Mouse (Mus musculus) urinary bladder, postnatal 36 days (tissue): Measurements from ENCODE around the gene Alkbh6.

ENCODE experiments used
- DNase-seq, 2 experiments: peaks; one replicate each; pipeline ENCODE4 v3.0.0; 2022; ENCODE audit warnings: low spot score in 2 of 2, mixed read lengths in 1 of 2

The Alkbh6 gene

GRCm38 (mm10) chr7:30295103-30295502 lies 13.4 kb upstream of the Alkbh6 start:
- DNase-seq, result peak in 1 of 2 experiments; percentile 51

DNA sequence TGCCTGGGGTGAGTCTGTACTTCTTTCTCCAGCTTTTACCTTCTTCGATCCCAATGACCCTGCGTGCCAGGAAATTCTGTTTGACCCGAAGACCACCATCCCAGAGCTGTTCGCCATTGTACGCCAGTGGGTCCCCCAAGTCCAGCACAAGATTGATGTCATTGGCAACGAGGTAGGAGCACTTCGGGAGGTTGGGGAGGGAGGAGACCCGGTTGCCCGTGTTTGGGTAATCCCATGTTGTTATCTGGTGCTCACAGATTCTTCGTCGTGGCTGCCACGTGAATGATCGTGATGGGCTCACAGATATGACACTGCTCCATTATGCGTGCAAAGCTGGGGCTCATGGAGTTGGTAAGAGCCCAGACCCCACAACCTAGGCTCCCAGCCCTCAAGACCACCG lies 11.7 kb upstream of the Alkbh6 start:
- DNase-seq, result no peak

- no peak for DNase-seq
Observed at GRCm38 (mm10) chr7:30297266-30297665, 11.3 kb upstream of the Alkbh6 start.

DNA sequence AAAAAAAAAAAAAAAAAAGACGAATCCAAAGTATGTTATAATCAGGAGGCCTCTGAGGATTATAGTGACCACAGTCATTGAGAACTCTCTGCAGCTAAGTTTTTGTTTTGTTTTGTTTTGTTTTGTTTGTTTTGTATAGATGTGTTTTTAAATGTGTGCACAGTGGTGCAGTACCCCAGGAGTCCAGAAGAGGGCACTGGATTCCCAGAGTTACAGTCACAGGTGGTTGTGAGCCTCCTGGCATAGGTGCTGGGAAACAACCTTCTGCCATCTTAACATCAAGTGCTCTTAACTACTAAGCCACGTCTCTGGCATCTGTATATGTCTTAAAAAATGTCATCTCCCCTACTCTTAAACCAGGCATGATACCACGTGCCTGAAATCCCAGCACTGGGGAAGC lies 7.6 kb upstream of the Alkbh6 start:
- DNase-seq, result no peak

- DNase-seq, result no peak
Observed at GRCm38 (mm10) chr7:30306083-30306779, 2.3 kb upstream of the Alkbh6 start.

DNA sequence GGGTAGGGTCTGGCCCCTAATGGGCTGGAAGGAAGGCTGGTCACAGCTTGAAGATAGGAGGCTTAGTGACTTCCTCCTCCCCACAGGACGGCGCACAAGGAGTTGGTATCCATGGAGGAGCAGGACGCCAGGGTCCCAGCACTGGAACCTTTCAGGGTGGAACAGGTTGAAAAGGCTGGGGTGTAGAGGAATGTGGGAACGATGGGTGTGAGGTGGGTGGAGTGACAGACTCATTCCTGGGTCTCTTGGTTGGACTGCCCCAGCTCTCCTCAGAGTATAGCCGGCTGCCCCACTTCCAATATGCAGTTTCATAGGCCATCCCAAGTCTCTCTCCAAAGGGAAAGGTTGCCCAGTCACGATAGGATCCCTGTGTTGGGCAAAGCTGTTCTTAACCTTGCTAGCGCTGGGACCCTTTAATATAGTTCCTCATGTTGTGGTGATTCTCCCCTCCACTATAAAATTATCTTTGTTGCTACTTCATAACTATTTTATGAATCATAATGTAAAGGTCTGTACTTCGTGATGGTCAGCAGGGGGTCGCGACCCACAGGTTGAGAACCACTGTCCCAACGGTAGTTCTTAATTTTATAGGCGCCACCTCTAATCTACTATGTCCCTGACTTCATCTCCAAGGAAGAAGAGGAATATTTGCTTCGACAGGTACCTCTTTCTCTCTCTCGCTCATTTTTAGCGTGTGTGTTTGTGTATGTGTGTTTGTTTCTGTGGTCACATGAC lies 1.0 kb downstream of the Alkbh6 start:
- DNase-seq, result no peak

- DNase-seq, result no peak
Observed at GRCm38 (mm10) chr7:30310136-30310535, 1.6 kb downstream of the Alkbh6 start.

GRCm38 (mm10) chr7:30313666-30314320 lies 5.3 kb downstream of the Alkbh6 start:
- no peak for DNase-seq

- no peak for DNase-seq
Observed at GRCm38 (mm10) chr7:30314721-30315155, 6.2 kb downstream of the Alkbh6 start, which contains the start of gene Syne4. Gene Syne4 (plus strand): TSS chr7:30314807.

DNA sequence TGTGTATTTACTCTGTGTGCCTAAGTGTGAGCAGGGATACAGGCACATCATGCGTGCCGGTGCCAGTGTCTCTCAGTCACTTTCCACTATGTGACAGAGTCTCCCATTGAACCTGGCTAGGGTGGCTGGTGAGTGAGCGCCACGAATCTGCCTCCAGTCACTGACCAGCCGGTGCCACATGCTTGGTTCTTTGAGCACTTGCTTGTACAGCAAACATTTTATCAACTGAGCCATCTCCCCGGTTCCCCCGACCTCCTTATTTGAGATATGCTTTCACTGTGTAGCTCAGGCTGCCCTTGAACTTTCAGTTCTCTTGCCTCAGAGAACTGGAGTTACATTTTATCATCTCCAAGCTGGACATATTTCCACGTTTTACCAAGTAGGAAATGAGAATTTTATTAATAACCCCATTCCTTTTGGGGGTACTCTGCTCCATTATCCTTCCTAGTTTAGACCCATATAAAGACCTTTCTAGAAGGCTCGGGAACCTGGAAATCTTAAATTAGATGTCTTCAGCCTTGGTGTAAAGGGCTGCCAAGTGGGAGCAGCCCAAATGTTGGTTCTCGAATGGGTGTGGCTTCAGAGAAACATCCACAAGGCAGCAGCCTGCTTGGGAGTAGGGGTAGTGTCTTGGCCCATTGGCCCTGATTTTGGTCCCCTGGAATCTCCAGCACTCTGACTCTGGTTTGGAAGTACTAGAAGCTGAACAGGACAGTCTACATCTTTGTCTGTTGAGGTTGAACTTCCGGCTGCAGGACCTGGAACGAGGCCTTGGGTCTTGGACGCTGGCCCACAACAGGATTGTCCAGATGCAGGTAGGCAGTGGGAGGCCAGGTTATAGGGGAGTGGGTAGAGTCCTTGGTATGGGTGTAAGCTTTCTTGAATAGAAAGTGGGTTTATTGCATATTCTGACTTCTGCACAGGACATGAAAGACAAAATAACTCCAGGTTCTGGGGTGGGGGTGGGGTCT lies 7.3 kb downstream of the Alkbh6 start:
- no peak for DNase-seq

DNA sequence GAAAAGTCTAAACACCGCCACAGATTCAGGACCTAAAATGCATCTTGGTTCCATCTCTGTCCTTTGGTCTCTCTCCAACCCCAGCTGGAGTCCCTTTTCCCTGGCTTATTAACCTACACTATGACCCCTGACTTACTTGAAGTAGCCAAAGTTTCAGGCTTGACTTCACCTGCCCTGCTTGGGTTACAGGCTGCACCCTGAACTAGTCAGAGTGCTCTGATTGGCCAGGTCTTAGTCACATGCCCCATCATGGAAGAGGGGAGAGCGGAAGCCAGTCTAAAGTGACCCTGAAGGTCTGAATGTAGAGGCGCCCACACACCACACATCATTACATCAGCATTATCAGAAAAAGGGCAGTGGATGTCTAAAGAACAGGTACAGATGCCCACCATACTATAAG lies 9.6 kb downstream of the Alkbh6 start:
- DNase-seq, result no peak

DNA sequence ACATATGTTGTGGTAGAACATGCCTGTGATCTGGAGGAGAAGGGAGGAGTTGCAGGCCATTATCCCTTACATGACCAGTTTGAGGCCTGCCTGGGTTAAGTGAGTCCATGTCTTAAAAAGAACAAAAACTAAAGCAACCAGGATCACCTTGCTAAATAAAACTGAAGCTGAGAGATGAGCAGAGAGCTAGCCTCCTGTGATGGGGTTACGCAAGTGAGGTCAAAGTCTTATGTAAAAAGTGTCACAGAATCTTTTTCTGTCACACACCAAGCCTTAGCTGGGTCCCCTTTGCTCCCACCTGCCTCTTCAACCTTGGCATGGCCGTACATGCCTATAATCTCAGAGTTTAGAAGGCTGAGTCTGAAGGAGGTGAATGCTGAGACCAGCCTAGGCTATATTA lies 12.4 kb downstream of the Alkbh6 start:
- DNase-seq, result no peak

- peak; percentile 51 to 79 for DNase-seq
Observed at GRCm38 (mm10) chr7:30321539-30322284, 13.2 kb downstream of the Alkbh6 start, which contains the start of gene E130208F15Rik. Gene E130208F15Rik (plus strand): TSS chr7:30321740.

DNA sequence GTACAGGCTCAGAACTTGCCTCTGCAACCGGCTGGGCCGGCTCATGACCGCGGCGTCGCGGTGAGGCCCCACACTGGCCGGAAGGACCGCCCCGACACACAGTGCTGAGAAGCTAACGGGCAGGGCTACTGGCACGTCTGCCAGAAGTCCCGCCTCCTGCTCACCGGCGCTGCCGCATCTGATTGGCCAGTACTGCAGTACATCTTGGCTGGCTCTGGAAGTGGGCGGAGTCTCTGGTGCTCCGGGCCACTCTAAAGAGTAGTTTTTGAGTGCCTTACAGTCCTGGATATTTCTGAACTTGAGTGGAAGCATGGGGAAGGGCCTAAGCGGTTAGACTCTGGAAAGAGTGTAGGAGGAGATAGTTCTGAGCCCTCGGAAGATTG lies 13.8 kb downstream of the Alkbh6 start:
- DNase-seq, result peak; percentile 95 to 98

GRCm38 (mm10) chr7:30322865-30323264 lies 14.3 kb downstream of the Alkbh6 start:
- no peak for DNase-seq

- no peak for DNase-seq
Observed at GRCm38 (mm10) chr7:30323795-30324194, 15.3 kb downstream of the Alkbh6 start, which contains the start of gene Sdhaf1. Gene Sdhaf1 (minus strand): TSS chr7:30323895.

- DNase-seq, result no peak
Observed at GRCm38 (mm10) chr7:30324300-30324944, 15.9 kb downstream of the Alkbh6 start.

GRCm38 (mm10) chr7:30325364-30325763 lies 16.8 kb downstream of the Alkbh6 start:
- no peak for DNase-seq

DNA sequence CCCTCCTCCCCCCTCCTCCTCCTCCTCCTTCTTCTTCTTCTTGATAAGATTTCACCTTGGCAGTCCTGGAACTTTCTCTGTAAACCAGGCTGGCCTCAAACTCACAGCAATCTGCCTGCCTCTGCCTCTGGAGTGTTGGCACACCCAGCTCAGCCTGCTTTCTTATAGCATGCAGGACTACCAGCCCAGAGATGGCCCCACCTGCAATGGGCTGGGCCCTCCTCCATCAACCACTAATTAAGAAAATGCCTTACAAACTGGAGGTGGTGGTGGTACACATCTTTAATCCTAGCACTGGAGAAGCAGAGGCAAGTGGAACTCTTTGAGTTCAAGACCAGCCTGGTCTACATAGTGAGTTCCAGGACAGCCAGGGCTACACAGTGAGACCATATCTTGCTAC lies 17.9 kb downstream of the Alkbh6 start:
- no peak for DNase-seq

- DNase-seq, result no peak
Observed at GRCm38 (mm10) chr7:30327140-30327539, 18.6 kb downstream of the Alkbh6 start.
